Mouse (Mus musculus): Measurements from ENCODE around the gene Spint2. TPM values are rescaled to one million over a fixed set of nuclear protein-coding genes. Genes with fewer than 3 reads are reported as not detected.
"Not testable (repeated sequence)": the region's sequence is repeated elsewhere in the genome, so short reads cannot be mapped to it uniquely, and the experiment has no call there.

Spint2 gene
- polyA plus RNA-seq, 1 experiment from 2014 or later = 80.7 TPM

GRCm38 (mm10) chr7:29214236-29214635 is 67.5 kb downstream of the Spint2 start:
- Histone ChIP-seq H3K9ac (ENCODE audit: low read length) (no peak overlapping the region), H3K4me1 (ENCODE audit: control insufficient read depth, insufficient read depth, low read length) (no peaks in the 10 kb centered on the region), H3K36me3 (ENCODE audit: control insufficient read depth, insufficient read depth, low read length) (no peaks in the 10 kb centered on the region), H3K4me3 (ENCODE audit: low read depth, low read length) (no peak overlapping the region), H3K27ac (replicated peaks; ENCODE audit: low read depth, low read length) (no peak overlapping the region), H3K4me2 (ENCODE audit: low read depth, severe bottlenecking) (no peak overlapping the region; the same call in 1 of the 2 replicates), H3K9me3 (ENCODE audit: control insufficient read depth, low read length) (no peaks in the 10 kb centered on the region), H3K27me3 (ENCODE audit: control insufficient read depth, insufficient read depth, low read length) (peaks cover 3% of the 10 kb centered on the region; the same call in 1 of the 2 replicates)
- ATAC-seq (ENCODE audit: insufficient number of reproducible peaks, low FRiP score, low TSS enrichment, low read depth) (no peak), DNase-seq (ENCODE audit: low spot score) (no peak)
- WGBS = 72% methylated on average over 2 of the region's 2 CpGs

GRCm38 (mm10) chr7:29213675-29214082 is 68.0 kb downstream of the Spint2 start, which contains the start of gene Catsperg1:
Gene Catsperg1, minus strand, starts transcription at chr7:29214035.
- H3K4me3 ChIP-seq (ENCODE audit: low read depth, low read length) = no peak within 1 kb of the TSS
- H3K4me1 ChIP-seq (ENCODE audit: control insufficient read depth, insufficient read depth, low read length) = no peaks in the 10 kb centered on the region
- no peak within 1 kb of the TSS for H3K9ac ChIP-seq (ENCODE audit: low read length)
- WGBS = 3% methylated on average over 20 of the region's 20 CpGs
- H3K27me3 ChIP-seq (ENCODE audit: control insufficient read depth, insufficient read depth, low read length) = peaks cover 3% of the 10 kb centered on the region; the same call in 1 of the 2 replicates
- H3K4me2 ChIP-seq (ENCODE audit: low read depth, severe bottlenecking) = peak within 1 kb of the TSS; percentile 33
- ATAC-seq (ENCODE audit: insufficient number of reproducible peaks, low FRiP score, low TSS enrichment, low read depth) = peak; percentile 70
- H3K36me3 ChIP-seq (ENCODE audit: control insufficient read depth, insufficient read depth, low read length) = no peaks in the 10 kb centered on the region
- no peak within 1 kb of the TSS for H3K27ac ChIP-seq (replicated peaks; ENCODE audit: low read depth, low read length)
- peak; percentile 72 for DNase-seq (ENCODE audit: low spot score)
- no peaks in the 10 kb centered on the region for H3K9me3 ChIP-seq (ENCODE audit: control insufficient read depth, low read length)

- peak overlapping the region; percentile 33 for H3K4me2 ChIP-seq (ENCODE audit: low read depth, severe bottlenecking)
- H3K27me3 ChIP-seq (ENCODE audit: control insufficient read depth, insufficient read depth, low read length); H3K4me1 ChIP-seq (ENCODE audit: control insufficient read depth, insufficient read depth, low read length); H3K27ac ChIP-seq (replicated peaks; ENCODE audit: low read depth, low read length); H3K9ac ChIP-seq (ENCODE audit: low read length); H3K4me3 ChIP-seq (ENCODE audit: low read depth, low read length); ATAC-seq (ENCODE audit: insufficient number of reproducible peaks, low FRiP score, low TSS enrichment, low read depth); H3K36me3 ChIP-seq (ENCODE audit: control insufficient read depth, insufficient read depth, low read length); H3K9me3 ChIP-seq (ENCODE audit: control insufficient read depth, low read length): not testable (repeated sequence)
- peak; percentile 25 for DNase-seq (ENCODE audit: low spot score)
- 14% methylated on average over 40 of the region's 40 CpGs for WGBS
Measured at GRCm38 (mm10) chr7:29212775-29213560, 68.7 kb downstream of the Spint2 start.

GRCm38 (mm10) chr7:29212199-29212765 is 69.4 kb downstream of the Spint2 start:
- peak; percentile 38 for DNase-seq (ENCODE audit: low spot score)

GRCm38 (mm10) chr7:29211415-29212198 is 70.1 kb downstream of the Spint2 start:
- H3K4me2 ChIP-seq (ENCODE audit: low read depth, severe bottlenecking) = peak overlapping the region; percentile 37; the same call in 1 of the 2 replicates
- ATAC-seq (ENCODE audit: insufficient number of reproducible peaks, low FRiP score, low TSS enrichment, low read depth) (peak; percentile 60; the same call in 1 of the 2 replicates), DNase-seq (ENCODE audit: low spot score) (peak; percentile 78)
- no peaks in the 10 kb centered on the region for H3K9me3 ChIP-seq (ENCODE audit: control insufficient read depth, low read length)
- H3K9ac ChIP-seq (ENCODE audit: low read length) = no peak overlapping the region
- H3K27ac ChIP-seq (replicated peaks; ENCODE audit: low read depth, low read length) = no peak overlapping the region
- WGBS = 3% methylated on average over 34 of the region's 34 CpGs
- H3K27me3 ChIP-seq (ENCODE audit: control insufficient read depth, insufficient read depth, low read length) = peaks cover 3% of the 10 kb centered on the region; the same call in 1 of the 2 replicates
- peak overlapping the region; percentile 3 for H3K4me3 ChIP-seq (ENCODE audit: low read depth, low read length)
- H3K36me3 ChIP-seq (ENCODE audit: control insufficient read depth, insufficient read depth, low read length) = no peaks in the 10 kb centered on the region
- H3K4me1 ChIP-seq (ENCODE audit: control insufficient read depth, insufficient read depth, low read length) = no peaks in the 10 kb centered on the region

More at GRCm38 (mm10) chr7:29212199-29212765, 69.4 kb downstream of the Spint2 start:
- Histone ChIP-seq H3K4me1 (ENCODE audit: control insufficient read depth, insufficient read depth, low read length) (no peaks in the 10 kb centered on the region), H3K4me2 (ENCODE audit: low read depth, severe bottlenecking) (no peak overlapping the region), H3K27me3 (ENCODE audit: control insufficient read depth, insufficient read depth, low read length) (peaks cover 3% of the 10 kb centered on the region; the same call in 1 of the 2 replicates), H3K9me3 (ENCODE audit: control insufficient read depth, low read length) (no peaks in the 10 kb centered on the region), H3K9ac (ENCODE audit: low read length) (no peak overlapping the region), H3K27ac (replicated peaks; ENCODE audit: low read depth, low read length) (no peak overlapping the region), H3K36me3 (ENCODE audit: control insufficient read depth, insufficient read depth, low read length) (no peaks in the 10 kb centered on the region), H3K4me3 (ENCODE audit: low read depth, low read length) (no peak overlapping the region; the same call in 1 of the 2 replicates)
- no peak for ATAC-seq (ENCODE audit: insufficient number of reproducible peaks, low FRiP score, low TSS enrichment, low read depth)
- WGBS = 13% methylated on average over 26 of the region's 26 CpGs

GRCm38 (mm10) chr7:29211013-29211412 is 70.7 kb downstream of the Spint2 start:
- not testable (repeated sequence) for H3K9me3 ChIP-seq (ENCODE audit: control insufficient read depth, low read length); H3K4me1 ChIP-seq (ENCODE audit: control insufficient read depth, insufficient read depth, low read length); H3K4me2 ChIP-seq (ENCODE audit: low read depth, severe bottlenecking); H3K36me3 ChIP-seq (ENCODE audit: control insufficient read depth, insufficient read depth, low read length); H3K27ac ChIP-seq (replicated peaks; ENCODE audit: low read depth, low read length); H3K27me3 ChIP-seq (ENCODE audit: control insufficient read depth, insufficient read depth, low read length); DNase-seq (ENCODE audit: low spot score); ATAC-seq (ENCODE audit: insufficient number of reproducible peaks, low FRiP score, low TSS enrichment, low read depth); H3K9ac ChIP-seq (ENCODE audit: low read length)
- H3K4me3 ChIP-seq (ENCODE audit: low read depth, low read length) = peak overlapping the region; percentile 3; the same call in 1 of the 2 replicates
- WGBS = 26% methylated on average over 15 of the region's 15 CpGs

Other genes starting within 250 kb of the Spint2 start
- 2.5 and 2.7 TPM in 2 replicates for gene Ryr1, start 156.7 kb downstream of the Spint2 start, polyA plus RNA-seq (2014; fragmentation: Nextera tagmentation; extraction: Ambion mirVana)
- gene Rasgrp4, start 147.1 kb downstream of the Spint2 start, polyA plus RNA-seq (2014; fragmentation: Nextera tagmentation; extraction: Ambion mirVana) = 0.25 and 0.37 TPM in 2 replicates
- gene Fam98c, start 125.7 kb downstream of the Spint2 start, polyA plus RNA-seq (2014; fragmentation: Nextera tagmentation; extraction: Ambion mirVana) = 10.1 and 11.9 TPM in 2 replicates
- 0.23 and 0.81 TPM in 2 replicates for gene Ggn, start 111.7 kb downstream of the Spint2 start, polyA plus RNA-seq (2014; fragmentation: Nextera tagmentation; extraction: Ambion mirVana)
- gene Spred3, start 111.5 kb downstream of the Spint2 start, polyA plus RNA-seq (2014; fragmentation: Nextera tagmentation; extraction: Ambion mirVana) = 4.7 and 5.1 TPM in 2 replicates
- gene Psmd8, start 101.2 kb downstream of the Spint2 start, polyA plus RNA-seq (2014; fragmentation: Nextera tagmentation; extraction: Ambion mirVana) = 336 and 340 TPM in 2 replicates
- 0.16 and 0.45 TPM in 2 replicates for gene Catsperg1, start 67.9 kb downstream of the Spint2 start, polyA plus RNA-seq (2014; fragmentation: Nextera tagmentation; extraction: Ambion mirVana)
- gene Kcnk6, start 49.4 kb downstream of the Spint2 start, polyA plus RNA-seq (2014; fragmentation: Nextera tagmentation; extraction: Ambion mirVana) = 0.37 and 0.38 TPM in 2 replicates
- gene Yif1b, start 43.6 kb downstream of the Spint2 start, polyA plus RNA-seq (2014; fragmentation: Nextera tagmentation; extraction: Ambion mirVana) = 90.8 and 101 TPM in 2 replicates
- 1.4 and 2.3 TPM in 2 replicates for gene 2200002D01Rik, start 33.4 kb downstream of the Spint2 start, polyA plus RNA-seq (2014; fragmentation: Nextera tagmentation; extraction: Ambion mirVana)
- 3.5 and 3.8 TPM in 2 replicates for gene Ppp1r14a, start 7.4 kb upstream of the Spint2 start, polyA plus RNA-seq (2014; fragmentation: Nextera tagmentation; extraction: Ambion mirVana)
- 30.0 and 35.2 TPM in 2 replicates for gene Dpf1, start 22.0 kb upstream of the Spint2 start, polyA plus RNA-seq (2014; fragmentation: Nextera tagmentation; extraction: Ambion mirVana)
- 12.1 and 14.0 TPM in 2 replicates for gene Sipa1l3, start 236.7 kb upstream of the Spint2 start, polyA plus RNA-seq (2014; fragmentation: Nextera tagmentation; extraction: Ambion mirVana)

Measured in limb, embryonic 11.5 days (tissue).